Mouse (Mus musculus): Measurements from ENCODE around the gene Mapk1ip1. TPM values are rescaled to one million over a fixed set of nuclear protein-coding genes. Genes with fewer than 3 reads are reported as not detected.

Mapk1ip1 gene
- 8.0 and 9.7 TPM in 2 replicates for total RNA-seq (2017)

DNA sequence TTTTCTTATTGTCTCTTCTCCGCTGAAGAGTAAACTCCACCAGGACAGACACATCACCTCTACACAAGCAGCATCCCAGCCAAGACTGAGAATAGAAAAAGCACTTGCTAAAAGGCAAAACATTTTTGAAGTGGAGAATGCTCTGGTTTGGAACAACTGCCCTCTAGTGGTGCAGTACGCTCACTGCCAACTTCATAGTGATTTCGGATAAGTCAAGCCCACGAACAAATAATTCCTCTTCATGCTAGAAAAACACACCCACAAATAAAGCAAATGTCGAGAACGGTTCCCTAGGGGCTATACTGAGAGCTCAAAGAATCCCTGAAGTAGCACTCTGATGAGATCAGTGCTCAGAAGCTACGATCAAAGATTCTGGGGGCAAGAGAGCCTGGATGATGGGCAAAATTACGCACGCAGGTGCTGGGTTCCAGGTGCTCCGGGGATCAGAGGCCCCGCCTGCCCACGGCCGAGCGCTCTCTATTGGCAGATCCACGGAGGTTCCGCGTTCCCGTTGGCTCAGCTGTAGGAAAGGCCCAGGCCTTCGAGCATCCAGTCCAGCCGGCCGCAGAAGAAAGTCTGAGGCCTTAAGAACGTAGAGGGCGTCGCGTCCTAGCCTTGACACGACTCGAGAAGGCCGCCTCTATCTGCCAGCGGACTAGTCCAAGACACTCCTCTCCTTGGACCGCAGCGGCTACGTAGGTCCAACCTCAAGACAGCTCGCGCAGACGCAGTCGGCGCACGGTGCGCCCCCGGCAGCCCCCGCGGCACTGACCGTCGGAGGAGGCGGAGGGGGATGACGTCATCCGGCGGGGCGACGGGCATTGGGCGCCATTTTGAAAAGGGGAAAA is at the start of gene Mapk1ip1, which contains the start of gene Ppp2r2d:
Mapk1ip1 (minus strand) TSS at position 730 of the 848 bp plus-strand sequence.
Ppp2r2d (plus strand) TSS at position 536 of the 848 bp plus-strand sequence.
- peak; percentile 90 for ATAC-seq (replicated peaks in 1 of 2; ENCODE audit: insufficient read depth in 1 of 2, low FRiP score in 2 of 2, low TSS enrichment in 1 of 2, low read depth in 1 of 2, poor library complexity in 2 of 2, severe bottlenecking in 2 of 2)

DNA sequence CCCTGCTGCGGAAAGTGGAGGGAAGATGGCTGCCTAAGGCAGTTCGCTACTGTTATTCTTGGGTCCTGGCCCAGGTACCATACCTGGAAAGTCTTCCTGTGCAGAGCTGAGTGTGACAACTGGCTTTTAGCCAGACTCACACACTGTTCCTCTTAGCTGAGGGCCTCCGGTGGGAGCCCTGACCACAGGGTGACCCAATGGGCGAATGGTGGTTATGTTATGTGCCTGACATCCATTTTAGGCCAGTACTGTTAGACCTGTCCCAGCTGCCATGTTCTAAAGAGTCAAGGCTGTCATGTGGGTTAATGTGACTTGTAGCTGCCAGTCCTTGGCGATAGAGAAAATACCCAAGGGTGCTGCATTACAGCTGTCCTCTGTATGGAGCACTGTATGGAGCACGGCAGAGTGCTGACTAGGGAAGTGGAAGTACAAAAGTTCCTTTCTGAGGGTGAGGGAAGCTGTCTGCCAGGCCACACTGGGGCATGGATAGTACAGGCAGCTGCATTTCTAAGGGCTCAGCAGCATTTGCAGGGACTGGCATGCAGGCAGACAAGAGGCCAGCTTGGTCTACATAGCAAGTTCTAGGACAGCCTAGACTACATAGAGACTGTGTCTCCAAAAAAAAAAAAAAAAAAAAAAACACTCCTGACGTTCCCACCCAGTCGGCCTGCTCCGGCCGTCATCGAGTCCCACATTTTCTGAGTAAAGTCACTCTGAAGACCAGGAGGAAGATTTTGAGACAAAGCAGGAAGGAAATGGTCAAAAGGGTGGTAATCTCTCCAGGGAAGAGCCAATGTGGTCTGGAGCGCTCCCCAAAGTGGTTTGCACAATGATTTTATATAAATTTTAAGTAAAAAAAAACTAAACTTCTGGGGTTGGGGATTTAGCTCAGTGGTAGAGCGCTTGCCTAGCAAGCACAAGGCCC is 39.6 kb upstream of the Mapk1ip1 start:
- ATAC-seq (replicated peaks in 1 of 2; ENCODE audit: insufficient read depth in 1 of 2, low FRiP score in 2 of 2, low TSS enrichment in 1 of 2, low read depth in 1 of 2, poor library complexity in 2 of 2, severe bottlenecking in 2 of 2), result peak in 1 of 2 experiments; percentile 36; a peak in 2 of 4 replicates

DNA sequence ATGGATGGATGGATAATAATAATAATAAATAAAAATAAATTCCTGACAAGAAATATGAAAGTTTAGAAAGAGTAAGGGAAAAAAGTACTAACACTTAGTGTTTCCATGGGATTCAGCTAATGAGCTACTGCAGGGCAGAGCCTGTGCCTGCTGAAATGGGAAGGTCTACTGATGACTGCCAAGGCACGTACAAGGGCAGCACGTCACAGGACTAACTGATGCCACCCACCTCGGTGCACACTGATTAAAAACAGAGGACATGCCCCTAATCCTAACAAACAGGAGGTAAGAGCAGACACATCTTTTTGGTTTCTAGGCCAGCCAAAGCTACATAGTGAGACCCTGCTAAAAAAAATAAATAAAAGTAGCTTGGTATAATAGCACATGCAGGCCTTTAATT is 37.7 kb upstream of the Mapk1ip1 start:
- no peak for ATAC-seq (replicated peaks in 1 of 2; ENCODE audit: insufficient read depth in 1 of 2, low FRiP score in 2 of 2, low TSS enrichment in 1 of 2, low read depth in 1 of 2, poor library complexity in 2 of 2, severe bottlenecking in 2 of 2)

DNA sequence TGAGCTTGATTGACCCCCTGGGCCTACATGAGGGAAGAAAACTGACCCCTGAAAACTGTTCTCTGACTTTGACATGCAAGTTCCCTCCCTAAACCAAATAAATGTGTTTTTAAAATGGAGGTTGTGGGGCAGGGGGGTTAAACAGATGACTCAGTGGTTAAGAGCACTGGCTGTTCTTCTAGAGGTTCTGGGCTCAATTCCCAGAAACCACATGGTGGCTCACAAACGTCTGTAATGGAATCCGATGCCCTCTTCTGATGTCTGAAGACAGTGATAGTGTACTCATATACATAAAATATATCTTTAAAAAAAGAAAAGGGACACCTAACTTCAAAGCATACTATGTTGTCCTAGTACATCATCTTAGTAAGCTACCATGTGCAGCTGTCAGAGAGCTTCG is 29.0 kb upstream of the Mapk1ip1 start:
- no peak for ATAC-seq (replicated peaks in 1 of 2; ENCODE audit: insufficient read depth in 1 of 2, low FRiP score in 2 of 2, low TSS enrichment in 1 of 2, low read depth in 1 of 2, poor library complexity in 2 of 2, severe bottlenecking in 2 of 2)

DNA sequence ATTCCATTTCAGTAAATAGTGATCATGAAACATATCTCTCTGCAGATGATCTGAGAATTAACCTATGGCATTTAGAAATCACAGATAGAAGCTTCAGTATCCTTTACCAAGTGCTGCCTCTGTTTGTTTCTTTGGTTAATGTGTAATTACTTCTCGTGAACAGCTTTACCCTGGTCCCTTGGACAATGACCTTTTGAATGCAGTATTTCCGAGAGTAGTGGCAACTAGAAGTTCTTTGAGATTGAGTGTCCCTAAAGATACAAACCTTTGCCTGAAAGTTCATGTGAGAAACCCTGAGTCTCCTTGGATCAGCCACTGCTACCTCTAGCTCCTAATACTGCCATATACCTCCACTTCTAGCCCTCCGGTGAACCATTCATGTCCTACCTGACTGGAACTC is 26.9 kb upstream of the Mapk1ip1 start:
- ATAC-seq (replicated peaks in 1 of 2; ENCODE audit: insufficient read depth in 1 of 2, low FRiP score in 2 of 2, low TSS enrichment in 1 of 2, low read depth in 1 of 2, poor library complexity in 2 of 2, severe bottlenecking in 2 of 2), result no peak

DNA sequence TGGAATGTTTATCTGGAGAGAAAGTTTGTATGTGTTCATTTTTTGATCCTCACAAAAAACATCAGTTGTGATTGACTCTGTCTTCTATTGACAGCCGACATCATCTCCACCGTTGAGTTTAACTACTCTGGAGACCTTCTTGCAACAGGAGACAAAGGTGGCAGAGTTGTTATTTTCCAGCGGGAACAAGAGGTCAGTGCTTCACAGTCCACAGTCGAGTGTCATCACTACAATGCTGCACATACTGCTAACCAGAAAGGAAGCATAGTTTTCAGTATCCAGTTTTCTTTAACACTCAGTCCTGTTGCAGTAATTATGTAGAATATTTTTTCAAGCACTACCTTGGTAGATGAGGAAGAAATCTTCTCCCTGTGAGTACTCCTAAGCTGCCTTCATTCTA is 22.2 kb upstream of the Mapk1ip1 start:
- ATAC-seq (replicated peaks in 1 of 2; ENCODE audit: insufficient read depth in 1 of 2, low FRiP score in 2 of 2, low TSS enrichment in 1 of 2, low read depth in 1 of 2, poor library complexity in 2 of 2, severe bottlenecking in 2 of 2), result no peak

DNA sequence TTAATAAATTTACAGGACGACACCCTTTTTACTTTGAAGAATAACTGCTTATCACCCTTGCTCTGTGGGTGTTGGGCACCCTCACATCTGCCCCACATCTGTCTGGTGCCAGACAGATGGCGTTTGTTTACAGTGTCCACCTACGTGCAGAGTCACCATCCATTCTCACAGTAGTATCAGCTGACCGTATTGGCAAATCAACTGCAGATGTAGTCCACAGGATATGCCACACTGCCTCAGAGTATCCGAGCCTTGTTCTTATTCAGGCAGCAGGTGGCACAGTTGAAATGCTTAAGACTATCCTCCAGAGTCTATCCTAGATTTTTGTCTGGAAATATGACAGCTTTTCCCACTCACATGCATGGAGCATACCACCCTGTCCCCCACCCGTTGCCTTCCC is 21.2 kb upstream of the Mapk1ip1 start:
- no peak for ATAC-seq (replicated peaks in 1 of 2; ENCODE audit: insufficient read depth in 1 of 2, low FRiP score in 2 of 2, low TSS enrichment in 1 of 2, low read depth in 1 of 2, poor library complexity in 2 of 2, severe bottlenecking in 2 of 2)

DNA sequence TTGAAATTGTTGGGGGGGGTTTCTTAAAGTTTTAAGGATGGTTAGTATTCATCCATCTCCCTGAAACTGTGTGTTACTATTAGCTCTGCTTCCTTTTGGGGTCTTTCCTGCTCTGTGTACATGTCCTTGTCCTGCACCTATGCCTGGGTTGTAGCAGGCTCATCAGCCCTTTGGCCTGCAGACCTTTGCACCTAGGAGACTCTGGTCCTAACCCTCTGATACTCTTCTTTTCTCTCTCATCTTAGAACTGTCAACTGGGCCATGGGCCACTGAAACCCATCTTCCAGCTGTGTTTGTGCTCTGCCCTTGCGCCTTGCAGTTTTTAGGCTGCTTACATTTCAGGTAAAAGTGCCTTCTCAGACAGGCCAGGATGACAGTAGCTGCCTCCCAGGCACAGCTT is 18.7 kb upstream of the Mapk1ip1 start:
- no peak for ATAC-seq (replicated peaks in 1 of 2; ENCODE audit: insufficient read depth in 1 of 2, low FRiP score in 2 of 2, low TSS enrichment in 1 of 2, low read depth in 1 of 2, poor library complexity in 2 of 2, severe bottlenecking in 2 of 2)

DNA sequence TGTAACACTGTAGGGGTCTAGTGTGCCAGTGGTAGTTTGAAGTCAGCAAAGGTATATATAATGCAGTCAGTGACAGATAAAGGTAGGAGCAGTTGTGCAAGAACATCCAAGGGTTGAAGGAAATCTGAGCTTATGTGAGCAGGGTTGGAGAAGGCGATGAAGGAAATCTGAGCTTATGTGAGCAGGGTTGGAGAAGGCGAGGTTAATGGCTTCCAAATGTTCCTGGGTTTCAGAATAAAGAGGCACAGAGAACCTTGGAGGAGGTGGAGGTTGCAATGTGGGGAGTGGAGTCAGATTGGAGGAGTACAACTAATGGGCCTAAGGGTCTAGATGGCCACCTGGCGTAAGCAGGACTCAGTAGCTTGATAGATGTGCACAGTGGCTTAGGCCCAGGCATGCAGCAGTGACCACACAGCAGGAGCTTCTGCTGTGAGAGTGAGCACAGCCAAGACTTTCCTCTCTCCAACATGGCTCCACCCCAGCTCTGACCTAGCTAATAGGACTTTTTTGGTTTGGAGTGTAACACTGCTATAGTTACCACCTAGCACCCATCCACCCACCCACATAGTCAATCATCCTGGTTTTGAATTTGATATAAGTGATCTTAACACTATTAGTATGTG is 18.0 kb upstream of the Mapk1ip1 start:
- ATAC-seq (replicated peaks in 1 of 2; ENCODE audit: insufficient read depth in 1 of 2, low FRiP score in 2 of 2, low TSS enrichment in 1 of 2, low read depth in 1 of 2, poor library complexity in 2 of 2, severe bottlenecking in 2 of 2), result no peak

DNA sequence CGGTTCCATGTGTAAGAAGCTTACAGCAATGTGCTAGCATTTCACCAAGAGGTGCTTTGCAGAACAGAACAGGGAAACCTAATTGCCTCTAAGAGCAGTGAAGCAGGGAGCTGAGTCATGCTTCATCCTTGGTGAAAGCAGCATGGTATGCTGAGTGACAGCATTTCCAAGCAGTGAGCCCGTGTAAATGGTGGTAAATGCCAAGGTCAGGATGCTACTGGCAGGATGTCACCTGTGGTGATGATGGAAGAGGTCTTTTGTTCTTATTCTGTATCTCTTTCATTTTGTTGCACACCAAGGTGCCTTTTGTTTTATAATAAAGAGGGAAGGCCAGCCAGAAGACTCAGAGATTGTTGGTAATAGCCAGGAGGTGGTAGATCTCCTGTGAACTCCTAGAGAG is 10.6 kb upstream of the Mapk1ip1 start:
- no peak for ATAC-seq (replicated peaks in 1 of 2; ENCODE audit: insufficient read depth in 1 of 2, low FRiP score in 2 of 2, low TSS enrichment in 1 of 2, low read depth in 1 of 2, poor library complexity in 2 of 2, severe bottlenecking in 2 of 2)

DNA sequence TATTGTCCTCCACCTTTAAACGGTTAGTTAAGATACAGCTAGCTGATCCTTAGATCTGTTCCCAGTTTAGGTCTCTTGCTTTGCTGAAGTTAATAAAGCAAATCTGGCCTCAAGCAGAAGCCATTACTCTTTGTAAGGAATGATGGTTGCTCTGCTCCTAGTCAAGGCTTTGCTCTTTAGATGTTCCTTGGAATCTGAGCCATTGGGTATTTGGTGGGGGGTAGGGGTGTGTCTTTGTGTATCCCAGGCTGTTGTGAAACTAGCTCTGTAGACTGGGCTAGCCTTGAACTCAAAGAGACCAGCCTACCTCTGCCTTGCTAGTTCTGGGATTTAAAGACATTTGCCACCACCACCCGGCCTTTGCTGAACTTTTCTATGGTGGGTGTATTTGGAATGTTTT is 8.1 kb upstream of the Mapk1ip1 start:
- no peak for ATAC-seq (replicated peaks in 1 of 2; ENCODE audit: insufficient read depth in 1 of 2, low FRiP score in 2 of 2, low TSS enrichment in 1 of 2, low read depth in 1 of 2, poor library complexity in 2 of 2, severe bottlenecking in 2 of 2)

DNA sequence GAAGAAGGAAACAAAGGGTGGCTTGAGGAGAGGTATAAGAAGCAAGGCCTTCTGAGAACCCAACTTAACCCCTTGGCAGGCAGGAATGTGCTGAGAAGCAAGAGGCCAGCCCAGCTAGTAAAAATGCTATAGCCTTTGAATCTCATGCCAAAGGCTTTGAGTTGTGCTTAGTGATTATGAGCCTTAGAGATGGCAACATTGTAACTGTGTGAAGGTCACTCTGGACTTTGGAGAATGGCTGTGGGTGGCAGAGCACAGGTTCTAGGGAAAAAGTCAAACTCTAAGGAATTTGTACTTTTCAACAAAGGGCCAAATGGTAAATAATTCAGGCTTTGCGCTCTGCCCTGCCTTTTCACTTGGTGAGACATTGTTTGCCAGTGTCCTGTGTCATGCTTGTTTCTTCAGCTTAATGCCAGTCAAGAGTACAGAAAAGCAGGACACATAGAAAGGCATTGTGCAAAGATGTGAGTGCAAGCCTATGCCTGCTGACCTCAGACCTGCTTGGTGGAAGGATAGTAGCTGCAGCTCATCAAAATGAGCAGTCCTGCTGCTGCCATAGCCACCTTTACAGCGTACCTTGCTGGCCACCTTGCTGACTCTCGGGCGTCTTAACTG is 7.5 kb upstream of the Mapk1ip1 start:
- ATAC-seq (replicated peaks in 1 of 2; ENCODE audit: insufficient read depth in 1 of 2, low FRiP score in 2 of 2, low TSS enrichment in 1 of 2, low read depth in 1 of 2, poor library complexity in 2 of 2, severe bottlenecking in 2 of 2), result no peak

DNA sequence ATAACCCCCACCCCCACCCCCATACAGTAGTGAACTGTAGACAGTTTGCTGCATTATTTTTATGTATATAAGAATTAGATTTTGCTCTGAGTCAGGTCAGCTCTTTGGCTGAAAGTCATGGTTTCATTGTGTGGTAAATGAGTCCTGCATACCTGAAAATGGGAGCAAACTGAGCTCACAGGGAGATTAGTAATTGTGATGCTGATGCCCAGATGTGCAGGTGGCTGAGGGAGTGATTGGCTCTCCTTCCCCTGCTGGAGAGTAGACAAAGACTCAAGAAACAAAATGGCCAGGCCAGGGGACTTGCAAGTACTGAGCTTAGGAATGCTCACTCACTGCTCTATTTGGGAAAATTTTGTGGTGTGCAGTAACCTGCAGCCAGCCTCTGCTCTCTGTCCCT is 4.0 kb upstream of the Mapk1ip1 start:
- ATAC-seq (replicated peaks in 1 of 2; ENCODE audit: insufficient read depth in 1 of 2, low FRiP score in 2 of 2, low TSS enrichment in 1 of 2, low read depth in 1 of 2, poor library complexity in 2 of 2, severe bottlenecking in 2 of 2), result no peak

DNA sequence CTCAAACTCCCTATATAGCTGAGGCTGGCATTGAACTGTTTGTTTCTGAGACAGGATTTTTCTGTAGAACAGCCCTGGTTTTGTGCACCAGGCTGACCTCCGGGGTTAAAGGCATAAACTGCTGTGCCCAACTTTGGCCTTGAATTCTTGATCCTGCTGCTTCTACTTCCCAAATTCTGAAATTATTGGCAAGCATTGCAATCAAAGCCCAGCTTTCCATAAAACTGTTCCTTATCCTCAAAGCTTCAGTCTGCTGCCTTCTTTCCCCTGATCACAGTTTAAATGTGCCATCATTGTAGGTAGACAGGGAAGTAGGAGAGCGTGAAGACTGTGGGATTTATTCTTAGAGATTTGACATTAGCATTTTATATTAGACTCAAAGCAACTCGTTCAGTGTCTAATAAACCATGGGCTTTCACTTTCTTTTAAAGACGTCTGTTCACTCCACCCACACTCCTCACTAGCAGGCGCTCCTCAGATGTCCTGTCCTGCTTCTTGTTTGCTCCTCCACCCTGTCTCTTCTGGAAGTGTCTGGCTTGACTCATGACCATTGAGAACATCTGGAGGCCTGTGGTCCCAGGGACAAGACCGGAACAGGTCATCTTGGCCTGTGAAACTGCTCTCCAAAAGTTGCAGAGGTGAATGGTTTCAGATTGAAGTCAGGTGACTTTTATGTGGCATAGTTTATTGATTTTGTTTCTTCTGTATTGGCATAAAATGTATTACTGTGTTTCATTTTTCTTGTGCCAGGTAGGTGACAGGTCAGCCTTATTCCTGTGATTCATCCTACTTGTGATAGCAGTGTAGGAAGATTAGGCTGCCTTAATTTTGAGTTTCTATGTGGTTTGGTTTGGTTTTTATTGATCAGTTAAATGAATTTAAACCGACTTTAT is 2.2 kb upstream of the Mapk1ip1 start:
- no peak for ATAC-seq (replicated peaks in 1 of 2; ENCODE audit: insufficient read depth in 1 of 2, low FRiP score in 2 of 2, low TSS enrichment in 1 of 2, low read depth in 1 of 2, poor library complexity in 2 of 2, severe bottlenecking in 2 of 2)

DNA sequence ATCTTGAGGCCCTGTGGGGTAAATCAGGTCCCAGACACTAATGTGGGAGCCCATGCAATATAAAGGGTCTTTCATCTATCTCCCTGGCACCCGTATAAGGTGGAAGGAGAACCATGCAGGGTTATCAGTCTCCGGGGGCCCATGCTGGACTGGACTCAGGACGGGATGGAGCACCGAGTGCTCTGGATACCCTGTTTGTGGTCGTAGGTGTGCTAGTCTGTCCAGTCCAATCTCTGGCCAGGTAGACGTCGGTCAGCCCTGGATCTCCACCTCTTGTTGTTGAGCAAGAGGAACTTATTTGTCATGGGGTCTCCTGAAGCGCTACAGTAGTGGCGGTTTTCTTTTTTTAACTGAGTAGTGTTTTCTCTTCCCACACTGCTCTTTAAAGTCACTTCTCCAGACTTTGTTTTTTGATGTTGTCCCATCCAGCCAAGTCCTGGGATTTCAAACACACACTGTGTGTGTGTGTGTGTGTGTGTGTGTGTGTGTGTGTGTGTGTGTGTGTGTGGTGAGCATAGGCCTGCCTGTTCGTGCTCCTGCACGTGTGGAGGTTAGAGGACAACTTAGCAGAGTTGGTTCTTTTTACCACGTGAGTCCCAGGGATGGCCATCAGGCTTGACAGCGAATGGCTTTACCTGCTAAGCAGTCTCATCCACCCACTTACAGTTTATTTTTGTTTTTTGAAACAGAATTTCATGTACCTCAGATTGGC is 1.4 kb upstream of the Mapk1ip1 start:
- no peak for ATAC-seq (replicated peaks in 1 of 2; ENCODE audit: insufficient read depth in 1 of 2, low FRiP score in 2 of 2, low TSS enrichment in 1 of 2, low read depth in 1 of 2, poor library complexity in 2 of 2, severe bottlenecking in 2 of 2)

DNA sequence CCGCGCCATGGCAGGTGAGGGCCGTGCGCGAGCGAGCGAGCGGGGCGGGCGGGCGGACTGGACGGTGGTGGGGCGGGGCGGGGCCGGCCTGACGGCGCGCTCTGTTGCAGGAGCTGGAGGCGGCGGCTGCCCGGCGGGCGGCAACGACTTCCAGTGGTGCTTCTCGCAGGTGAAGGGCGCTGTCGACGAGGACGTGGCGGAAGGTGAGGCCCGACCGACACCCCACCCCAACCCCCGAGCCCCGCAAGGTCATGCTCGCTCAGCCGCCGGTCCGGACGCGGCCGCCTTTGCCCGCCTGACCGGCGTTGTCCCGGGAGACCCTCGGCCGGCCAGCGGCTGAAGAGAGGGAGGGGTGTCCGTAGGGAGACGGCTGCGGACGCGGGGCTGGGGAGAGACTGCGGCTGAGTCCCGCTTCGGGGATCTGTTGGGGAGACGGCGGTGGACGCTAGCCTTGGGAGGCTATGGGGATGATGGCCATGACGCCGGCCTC is 474 bp upstream of the Mapk1ip1 start:
- ATAC-seq (replicated peaks in 1 of 2; ENCODE audit: insufficient read depth in 1 of 2, low FRiP score in 2 of 2, low TSS enrichment in 1 of 2, low read depth in 1 of 2, poor library complexity in 2 of 2, severe bottlenecking in 2 of 2), result peak; percentile 2 to 20; a peak in 1 of 4 replicates
